Mouse (Mus musculus) CH12.LX (cell line): Measurements from ENCODE around the gene Itpk1. TPM values are rescaled to one million over a fixed set of nuclear protein-coding genes. Genes with fewer than 3 reads are reported as not detected.

ENCODE experiments used
- DNase-seq: peaks from one replicate; pipeline ENCODE4 v3.0.0-alpha.2; 2013; ENCODE audit errors: extremely low read depth
- H3K27ac ChIP-seq: 2 replicates; pipeline ENCODE4 v1.5.1; 2012; ENCODE audit warnings: low read depth, mild to moderate bottlenecking, control low read depth, moderate library complexity; ENCODE audit not compliant: insufficient read depth
- H3K27me3 ChIP-seq: replicated peaks from 2 replicates; pipeline ENCODE3; 2012; ENCODE audit warnings: inconsistent platforms
- H3K36me3 ChIP-seq, 2 experiments: replicated peaks in 1 of 2; 2 replicates each; pipeline versions ENCODE3 to v1.6.1; 2012; ENCODE audit warnings: inconsistent platforms in 1 of 2, low read length in 1 of 2, mild to moderate bottlenecking in 1 of 2, mixed read lengths in 1 of 2, moderate library complexity in 1 of 2; ENCODE audit not compliant: control insufficient read depth in 1 of 2, insufficient read depth in 1 of 2
- H3K4me1 ChIP-seq, 2 experiments: 2 replicates each; pipeline ENCODE4 v1.6.1; 2012; ENCODE audit warnings: inconsistent platforms in 1 of 2, moderate library complexity in 1 of 2; ENCODE audit not compliant: insufficient read depth in 2 of 2, control insufficient read depth in 1 of 2
- H3K4me2 ChIP-seq: 2 replicates; pipeline ENCODE4 v1.6.1; 2012; ENCODE audit warnings: low read depth, mild to moderate bottlenecking, control low read depth; ENCODE audit not compliant: poor library complexity, insufficient read depth, severe bottlenecking
- H3K4me3 ChIP-seq, 3 experiments: fragments of 150-350 bp in 1 of 3; sonication (generic) in 1 of 3; replicated peaks in 1 of 3; 2 replicates each; pipeline versions ENCODE3 to v1.5.1; 2011 to 2012; ENCODE audit warnings: low read depth in 2 of 3, low read length in 2 of 3, mild to moderate bottlenecking in 2 of 3, moderate library complexity in 2 of 3, control low read depth in 1 of 3, improper control_type of control experiment in 1 of 3, inconsistent platforms in 1 of 3, mixed read lengths in 1 of 3; ENCODE audit not compliant: poor library complexity in 1 of 3
- H3K79me2 ChIP-seq: replicated peaks from 2 replicates; pipeline ENCODE4 v1.6.1; 2012; ENCODE audit warnings: mild to moderate bottlenecking, moderate library complexity; ENCODE audit not compliant: control insufficient read depth, poor library complexity, insufficient read depth, severe bottlenecking; ENCODE audit errors: extremely low read depth
- H3K9ac ChIP-seq: 2 replicates; pipeline ENCODE4 v1.6.1; 2012; ENCODE audit warnings: low read depth, mild to moderate bottlenecking, control low read depth, moderate library complexity; ENCODE audit not compliant: insufficient read depth
- H3K9me3 ChIP-seq: replicated peaks from 2 replicates; pipeline ENCODE3; 2012; ENCODE audit warnings: low read length, inconsistent platforms, mixed read lengths
- CHD1 ChIP-seq: IDR thresholded peaks from 2 replicates; pipeline ENCODE4 v1.6.1; 2012; ENCODE audit warnings: low read depth, low read length, improper control_type of control experiment, inconsistent platforms
- CTCF ChIP-seq, 2 experiments: IDR thresholded peaks in 1 of 2; conservative IDR thresholded peaks in 1 of 2; 2 replicates each; pipeline ENCODE4 v1.5.1; 2011 to 2012; ENCODE audit warnings: low read depth in 2 of 2, low read length in 2 of 2, improper control_type of control experiment in 1 of 2, inconsistent platforms in 1 of 2, mild to moderate bottlenecking in 1 of 2, moderate library complexity in 1 of 2
- ELF1 ChIP-seq: IDR thresholded peaks from 2 replicates; pipeline ENCODE4 v1.6.1; 2014; ENCODE audit warnings: low read depth, mild to moderate bottlenecking, inconsistent platforms, low read length, improper control_type of control experiment
- EP300 ChIP-seq: IDR thresholded peaks from 2 replicates; pipeline ENCODE4 v1.6.1; 2011; ENCODE audit warnings: low read length, improper control_type of control experiment
- HCFC1 ChIP-seq: IDR thresholded peaks from 2 replicates; pipeline ENCODE4 v1.6.1; 2012; ENCODE audit warnings: low read depth, mild to moderate bottlenecking, inconsistent platforms, low read length, improper control_type of control experiment
- JUN ChIP-seq: IDR thresholded peaks from 2 replicates; pipeline ENCODE4 v1.6.1; 2011; ENCODE audit warnings: low read depth, mild to moderate bottlenecking, low read length, improper control_type of control experiment, moderate library complexity; ENCODE audit not compliant: insufficient read depth
- MAX ChIP-seq: IDR thresholded peaks from 2 replicates; pipeline ENCODE4 v1.6.1; 2011; ENCODE audit warnings: low read length, improper control_type of control experiment
- MAZ ChIP-seq: IDR thresholded peaks from 2 replicates; pipeline ENCODE4 v1.6.1; 2012; ENCODE audit warnings: low read depth, mild to moderate bottlenecking, inconsistent platforms, low read length, improper control_type of control experiment, moderate library complexity
- MXI1 ChIP-seq: IDR thresholded peaks from 2 replicates; pipeline ENCODE4 v1.6.1; 2011; ENCODE audit warnings: mild to moderate bottlenecking, low read depth, low read length, improper control_type of control experiment
- MYC ChIP-seq: IDR thresholded peaks from 2 replicates; pipeline ENCODE4 v1.6.1; 2011; ENCODE audit warnings: low read depth, mild to moderate bottlenecking, improper control_type of control experiment, low read length
- NELFE ChIP-seq: IDR thresholded peaks from 2 replicates; pipeline ENCODE4 v1.6.1; 2011; ENCODE audit warnings: low read depth, low read length, improper control_type of control experiment
- NRF1 ChIP-seq: IDR thresholded peaks from 2 replicates; pipeline ENCODE4 v1.6.1; 2014; ENCODE audit warnings: low read depth, mild to moderate bottlenecking, inconsistent platforms, low read length, improper control_type of control experiment, moderate library complexity
- POLR2A ChIP-seq: IDR thresholded peaks from 2 replicates; pipeline ENCODE4 v1.6.1; 2011; ENCODE audit warnings: low read depth, mild to moderate bottlenecking, improper control_type of control experiment, low read length
- POLR2AphosphoS2 ChIP-seq: IDR thresholded peaks from 2 replicates; pipeline ENCODE4 v1.6.1; 2011; ENCODE audit warnings: low read depth, low read length, improper control_type of control experiment
- SIN3A ChIP-seq: IDR thresholded peaks from 2 replicates; pipeline ENCODE4 v1.6.1; 2012; ENCODE audit warnings: low read length, improper control_type of control experiment, inconsistent platforms
- SMC3 ChIP-seq: IDR thresholded peaks from 2 replicates; pipeline ENCODE4 v1.6.1; 2011; ENCODE audit warnings: low read depth, low read length, improper control_type of control experiment
- TBP ChIP-seq: conservative IDR thresholded peaks from 2 replicates; pipeline ENCODE4 v1.6.1; 2011; ENCODE audit warnings: low read depth, low read length, improper control_type of control experiment
- UBTF ChIP-seq: IDR thresholded peaks from 2 replicates; pipeline ENCODE4 v1.6.1; 2012; ENCODE audit warnings: low read depth, mild to moderate bottlenecking, inconsistent platforms, low read length, improper control_type of control experiment, moderate library complexity
- USF1 ChIP-seq: IDR thresholded peaks from 2 replicates; pipeline ENCODE4 v1.6.1; 2014; ENCODE audit warnings: low read depth, mild to moderate bottlenecking, inconsistent platforms, low read length, improper control_type of control experiment
- USF2 ChIP-seq: conservative IDR thresholded peaks from 2 replicates; pipeline ENCODE4 v1.6.1; 2011; ENCODE audit warnings: low read depth, low read length, improper control_type of control experiment
- ZMIZ1 ChIP-seq: IDR thresholded peaks from 2 replicates; pipeline ENCODE4 v1.6.1; 2012; ENCODE audit warnings: low read depth, mild to moderate bottlenecking, inconsistent platforms, low read length, improper control_type of control experiment
- dilution Hi-C: fragments of 300-500 bp; cut with MboI; formaldehyde crosslinking; loops from 2 replicates; pipeline ENCODE4 v1.14.3; 2020; ENCODE audit warnings: low sequenced_read_pairs; ENCODE audit not compliant: extremely low pct_unique_long_range_greater_than_20kb, extremely low pct_ligation_motif_present
- in situ Hi-C: fragments of 300-500 bp; cut with MboI; formaldehyde crosslinking; loops from 3 replicates; pipeline ENCODE4 v1.14.3; 2019; ENCODE audit warnings: low sequenced_read_pairs, low pct_ligation_motif_present, low pct_unique_long_range_greater_than_20kb, mixed read lengths
- polyA plus RNA-seq: library from polyadenylated mRNA; unstranded; fragments of >175 nt; gene quantifications from 2 replicates; pipeline ENCODE4 v1.2.1, GENCODE M21; 2012; ENCODE audit warnings: low read depth; ENCODE audit not compliant: insufficient read length
- total RNA-seq, 2 experiments: library from RNA; depleted of rRNA; stranded (reverse); fragments of 300-350 nt in 1 of 2; fragments of >200 nt in 1 of 2; gene quantifications; 2 replicates each; pipeline ENCODE4 v1.2.3; 2012 to 2014

Itpk1 gene
- total and polyA plus RNA-seq, 3 experiments, result 14.0 to 25.1 (median 19.2) TPM

- H3K4me3 ChIP-seq, result peak overlapping the region in 2 of 3 experiments; percentile 14 to 18
- peaks cover 48% of the 10 kb centered on the region for H3K79me2 ChIP-seq
- peaks cover 22 to 78% of the 10 kb centered on the region in 2 experiments for H3K4me1 ChIP-seq
- H3K9me3 ChIP-seq, result peaks cover 2% of the 10 kb centered on the region
- H3K27ac ChIP-seq, result peak overlapping the region; percentile 37
- in situ Hi-C loops (loop anchor here (10.0 kb wide), 1 partner anchor 45 kb away; no protein-coding TSS in a partner anchor), dilution Hi-C loops (no loop called here)
- no peaks in the 10 kb centered on the region for H3K27me3 ChIP-seq
- no peak for TF ChIP-seq NRF1
- peak; percentile 47 for TF ChIP-seq POLR2A
- peak; percentile 52; the same call in 1 of the 2 replicates for TF ChIP-seq MXI1
- TF ChIP-seq SIN3A, result 0 out of 2 replicates have a peak, but pooled peaks have one; percentile 51
- TF ChIP-seq HCFC1, result 0 out of 2 replicates have a peak, but pooled peaks have one; percentile 10
- TF ChIP-seq POLR2AphosphoS2, result no peak
- peak; percentile 62; the same call in 1 of the 2 replicates for TF ChIP-seq ELF1
- TF ChIP-seq EP300, result 0 out of 2 replicates have a peak, but pooled peaks have one; percentile 18
- TF ChIP-seq CTCF (conservative IDR thresholded peaks at IDR 0.05 in 1 of 2, IDR thresholded peaks at IDR 0.05 in 1 of 2; ENCODE audit: low read depth in 2 of 2, low read length in 2 of 2), result peak in 1 of 2 experiments; percentile 13; a peak in 1 of 4 replicates
- no peak for TF ChIP-seq USF1
- 0 out of 2 replicates have a peak, but pooled peaks have one; percentile 36 for TF ChIP-seq NELFE
- no peak for TF ChIP-seq ZMIZ1
- TF ChIP-seq USF2, result no peak
- TF ChIP-seq SMC3, result no peak
- TF ChIP-seq MAX, result 0 out of 2 replicates have a peak, but pooled peaks have one; percentile 29
- 0 out of 2 replicates have a peak, but pooled peaks have one; percentile 33 for TF ChIP-seq MAZ
- TF ChIP-seq CHD1, result peak; percentile 82; the same call in 1 of the 2 replicates
- TF ChIP-seq TBP, result 0 out of 2 replicates have a peak, but pooled peaks have one; percentile 39
- TF ChIP-seq UBTF, result peak; percentile 78; the same call in 1 of the 2 replicates
- no peak for TF ChIP-seq MYC
- no peak for TF ChIP-seq JUN
- peak overlapping the region; percentile 37 for H3K9ac ChIP-seq
- DNase-seq, result peak; percentile 66
- peaks cover 2 to 53% of the 10 kb centered on the region in 2 experiments for H3K36me3 ChIP-seq
- peak overlapping the region; percentile 70 for H3K4me2 ChIP-seq
These were observed 14.8 kb downstream of the Itpk1 start for GRCm38 (mm10) chr12:102689773-102690563.
